8 mouse cellular contexts compared by ENCODE assay signal in genomic region chr3:60503196-60503595, GRCm38 (mm10). TPM values are rescaled to one million over a fixed set of nuclear protein-coding genes. Genes with fewer than 3 reads are reported as not detected.
A peak's percentile ranks its signal among the peaks of the same experiment; 100 is the strongest.
DNase-seq lines count a peak whose midpoint lies in the region; ATAC-seq and TF ChIP-seq lines count a peak whose summit lies in the region.

No protein-coding gene starts in this region.

- H3K27ac ChIP-seq in heart, embryonic 15.5 days: peak overlapping the region; percentile 99
- H3K27ac ChIP-seq in intestine, postnatal 0 days (ENCODE audit: low read depth, low read length): peak overlapping the region; percentile 35; the same call in 1 of the 2 replicates
- H3K27ac ChIP-seq in stomach, embryonic 14.5 days (ENCODE audit: low read length): peak overlapping the region; percentile 44; the same call in 1 of the 2 replicates

- H3K4me1 ChIP-seq in heart, embryonic 15.5 days (replicated peaks): peaks cover 41% of the 10 kb centered on the region
- peaks cover 6% of the 10 kb centered on the region; the same call in 1 of the 2 replicates for H3K4me1 ChIP-seq in intestine, postnatal 0 days (replicated peaks; ENCODE audit: control insufficient read depth, insufficient read depth, low read length)
- peaks cover 37% of the 10 kb centered on the region for H3K4me1 ChIP-seq in stomach, embryonic 14.5 days (ENCODE audit: control insufficient read depth, insufficient read depth, low read length)

- peak overlapping the region; percentile 80 for H3K4me3 ChIP-seq in heart, embryonic 15.5 days
- peak overlapping the region; percentile 64 for H3K4me3 ChIP-seq in C2C12 (ENCODE audit: insufficient read depth, poor library complexity, severe bottlenecking)
- peak overlapping the region; percentile 92 for H3K4me3 ChIP-seq in intestine, postnatal 0 days (ENCODE audit: low read depth, low read length)
- H3K4me3 ChIP-seq in stomach, embryonic 14.5 days (ENCODE audit: low read depth, low read length): peak overlapping the region; percentile 84

- H3K79me3 ChIP-seq in C2C12 (ENCODE audit: low read depth): peaks cover 69% of the 10 kb centered on the region

- peak overlapping the region; percentile 69 for H3ac ChIP-seq in C2C12 (ENCODE audit: control insufficient read depth, insufficient read length, low read depth)

- no peaks in the 10 kb centered on the region for H3K27me3 ChIP-seq in heart, embryonic 15.5 days
- no peaks in the 10 kb centered on the region for H3K27me3 ChIP-seq in C2C12 (ENCODE audit: control insufficient read depth, insufficient read depth, insufficient read length)
- H3K27me3 ChIP-seq in intestine, postnatal 0 days (replicated peaks; ENCODE audit: control insufficient read depth, insufficient read depth, low read length): no peaks in the 10 kb centered on the region
- H3K27me3 ChIP-seq in stomach, embryonic 14.5 days (ENCODE audit: control insufficient read depth, insufficient read depth, low read length): no peaks in the 10 kb centered on the region

- ATAC-seq in heart, embryonic 15.5 days (replicated peaks; ENCODE audit: insufficient number of reproducible peaks, insufficient read depth, low FRiP score, low read depth): no peak
- no peak for ATAC-seq in intestine, postnatal 0 days
- ATAC-seq in stomach, embryonic 14.5 days (ENCODE audit: insufficient number of reproducible peaks, insufficient read depth, low FRiP score, low read depth): no peak

- H3K9me3 ChIP-seq in heart, embryonic 15.5 days (replicated peaks): no peaks in the 10 kb centered on the region
- H3K9me3 ChIP-seq in intestine, postnatal 0 days (ENCODE audit: control insufficient read depth): no peaks in the 10 kb centered on the region
- H3K9me3 ChIP-seq in stomach, embryonic 14.5 days (ENCODE audit: control insufficient read depth, low read depth, low read length): no peaks in the 10 kb centered on the region

- H3K36me3 ChIP-seq in heart, embryonic 15.5 days: no peaks in the 10 kb centered on the region
- peaks cover 21% of the 10 kb centered on the region for H3K36me3 ChIP-seq in C2C12 (ENCODE audit: control insufficient read depth, insufficient read depth)
- H3K36me3 ChIP-seq in intestine, postnatal 0 days (ENCODE audit: control insufficient read depth, insufficient read depth): no peaks in the 10 kb centered on the region
- no peaks in the 10 kb centered on the region for H3K36me3 ChIP-seq in stomach, embryonic 14.5 days (ENCODE audit: control insufficient read depth, insufficient read depth, low read length)

- H3K79me2 ChIP-seq in C2C12 (ENCODE audit: control insufficient read depth, insufficient read depth): peaks cover 83% of the 10 kb centered on the region

- WGBS in heart, embryonic 15.5 days: 37% methylated on average over 7 of the region's 7 CpGs
- 19% methylated on average over 7 of the region's 7 CpGs for WGBS in intestine, postnatal 0 days
- 31% methylated on average over 7 of the region's 7 CpGs for WGBS in stomach, embryonic 14.5 days

- H3K9ac ChIP-seq in heart, embryonic 15.5 days: peak overlapping the region; percentile 34; the same call in 1 of the 2 replicates
- H3K9ac ChIP-seq in intestine, postnatal 0 days (ENCODE audit: low read depth, low read length): peak overlapping the region; percentile 92; the same call in 1 of the 2 replicates
- no peak overlapping the region for H3K9ac ChIP-seq in stomach, embryonic 14.5 days (replicated peaks; ENCODE audit: low read depth, low read length)

- TF ChIP-seq CTCF in C2C12 (IDR thresholded peaks at IDR 0.05; ENCODE audit: control insufficient read depth, insufficient read depth, insufficient read length): no peak
- 0 out of 2 replicates have a peak, but pooled peaks have one; percentile 8 for TF ChIP-seq CTCF in intestine, postnatal 0 days (IDR thresholded peaks at IDR 0.05; ENCODE audit: low read depth)

- H3K4me2 ChIP-seq in heart, embryonic 15.5 days: peak overlapping the region; percentile 71
- peak overlapping the region; percentile 80 for H3K4me2 ChIP-seq in intestine, postnatal 0 days (replicated peaks; ENCODE audit: low read depth)
- H3K4me2 ChIP-seq in stomach, embryonic 14.5 days (replicated peaks; ENCODE audit: low read depth, low read length): peak overlapping the region; percentile 61

- intact Hi-C loops in heart, postnatal 36 days (cut with DNase I): loop anchor here (5.0 kb wide), 2 partner anchors 79 to 99 kb away; no protein-coding TSS in a partner anchor

- no peak for DNase-seq in heart, postnatal 36 days
- DNase-seq in c-Kit-negative CD71-positive TER-119-positive erythroid progenitor cells, embryonic 14.5 days (ENCODE audit: low read depth, low spot score): peak; percentile 39
- DNase-seq in ovary, postnatal 36 days (ENCODE audit: low spot score): no peak
- DNase-seq in thymus, postnatal 36 days: no peak

TF ChIP-seq in C2C12, 6 proteins besides CTCF, POLR2A, EP300 and RAD21:
- TF ChIP-seq USF1 (IDR thresholded peaks at IDR 0.05; ENCODE audit: low read depth) (no peak), MAX (IDR thresholded peaks at IDR 0.05) (no peak), FOSL1 (IDR thresholded peaks at IDR 0.05; ENCODE audit: insufficient read depth, low read length, poor library complexity, severe bottlenecking) (no peak), MYOD1 (IDR thresholded peaks at IDR 0.05; ENCODE audit: control insufficient read depth, insufficient read length, low read depth) (no peak)

RNA-seq across cellular contexts. Expression of gene Mbnl1, which starts 30.6 kb away (rescaled TPM):
- 72.9 and 82.7 TPM in 2 replicates for polyA plus RNA-seq in heart, embryonic 15.5 days (2015; fragmentation: Nextera tagmentation; extraction: Ambion mirVana)
- total RNA-seq in heart, postnatal 36 days (2021): 100 to 1,000 TPM; 195 to 217 TPM
- polyA plus RNA-seq in C2C12 (2012; fragmentation: generic; extraction: Trizol): 37.7 TPM
- polyA plus RNA-seq in intestine, postnatal 0 days (2015; fragmentation: Nextera tagmentation; extraction: Ambion mirVana): 54.6 and 55.5 TPM in 2 replicates
- polyA plus RNA-seq in stomach, embryonic 14.5 days (2014; fragmentation: Nextera tagmentation; extraction: Ambion mirVana): 151 TPM in 2 replicates

Comparison
In these comparisons a context has a peak if more than half of its experiments do, and no peak if none do; other contexts are left out.
1. H3K27ac ChIP-seq: peak in every context shown above with its lines; median percentile 99 in heart, embryonic 15.5 days; 44 in stomach, embryonic 14.5 days; 35 in intestine, postnatal 0 days.